Mouse (Mus musculus): ENCODE data around the gene Olfr190. TPM values are rescaled to one million over a fixed set of nuclear protein-coding genes. Genes with fewer than 3 reads are reported as not detected.

Gene Olfr190
- polyA plus RNA-seq, 1 experiment = not detected

DNA sequence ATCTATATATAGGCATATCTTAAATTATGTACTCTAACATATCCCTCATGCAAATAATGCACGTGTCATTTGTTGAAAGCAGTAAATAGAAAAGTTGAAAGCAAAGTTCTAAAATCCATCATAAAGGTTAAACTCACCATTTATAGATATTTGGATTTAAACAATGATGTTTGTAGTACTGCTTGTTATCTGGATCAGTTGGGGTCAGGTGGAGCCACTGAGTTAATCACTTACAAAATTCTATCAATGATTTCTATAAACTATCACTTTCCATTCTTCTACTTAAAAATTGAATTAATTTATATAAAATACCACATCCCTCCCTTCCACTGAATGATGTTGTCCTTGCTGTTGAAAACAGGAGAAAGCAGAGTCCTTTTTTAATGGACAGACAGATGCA, 28.9 kb downstream of the Olfr190 start:
- no peaks in the 10 kb centered on the region for H3K36me3 ChIP-seq (replicated peaks; ENCODE audit: low read length)
- H3K4me1 ChIP-seq = no peaks in the 10 kb centered on the region
- no peaks in the 10 kb centered on the region for H3K27me3 ChIP-seq (replicated peaks)
- H3K4me3 ChIP-seq (replicated peaks) = no peak overlapping the region
- 0 out of 2 replicates have a peak, but pooled peaks cover 3% of the 10 kb centered on the region for H3K9me3 ChIP-seq
- TF ChIP-seq GATA1 (IDR thresholded peaks at IDR 0.05; ENCODE audit: borderline replicate concordance, low read length) = no peak
- no peak for TF ChIP-seq FLI1 (IDR thresholded peaks at IDR 0.05; ENCODE audit: low read length)

DNA sequence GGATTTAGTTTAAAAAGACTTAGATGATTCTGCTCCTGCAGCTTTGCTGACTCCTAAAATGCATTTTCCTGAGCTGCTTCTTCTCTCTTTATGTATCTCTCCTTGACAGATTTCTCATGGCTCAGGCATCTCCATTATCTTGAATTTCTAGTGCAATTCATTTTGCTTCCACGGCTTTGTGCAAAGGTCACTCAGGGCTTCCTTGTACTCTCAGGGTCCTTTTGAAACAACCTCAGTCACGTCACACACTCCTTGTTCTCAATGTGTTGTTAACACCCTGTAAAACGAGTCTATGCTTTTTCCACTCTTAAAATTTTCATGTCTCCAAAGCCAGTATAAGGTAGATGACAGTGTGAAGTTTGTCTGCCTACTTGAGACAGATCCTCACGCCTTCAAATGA, 30.2 kb downstream of the Olfr190 start:
- Histone ChIP-seq H3K36me3 (replicated peaks; ENCODE audit: low read length) (no peaks in the 10 kb centered on the region), H3K4me1 (no peaks in the 10 kb centered on the region), H3K9me3 (0 out of 2 replicates have a peak, but pooled peaks cover 3% of the 10 kb centered on the region), H3K4me3 (replicated peaks) (no peak overlapping the region), H3K27me3 (replicated peaks) (no peaks in the 10 kb centered on the region)
- TF ChIP-seq GATA1 (IDR thresholded peaks at IDR 0.05; ENCODE audit: borderline replicate concordance, low read length) = no peak
- no peak for TF ChIP-seq FLI1 (IDR thresholded peaks at IDR 0.05; ENCODE audit: low read length)

DNA sequence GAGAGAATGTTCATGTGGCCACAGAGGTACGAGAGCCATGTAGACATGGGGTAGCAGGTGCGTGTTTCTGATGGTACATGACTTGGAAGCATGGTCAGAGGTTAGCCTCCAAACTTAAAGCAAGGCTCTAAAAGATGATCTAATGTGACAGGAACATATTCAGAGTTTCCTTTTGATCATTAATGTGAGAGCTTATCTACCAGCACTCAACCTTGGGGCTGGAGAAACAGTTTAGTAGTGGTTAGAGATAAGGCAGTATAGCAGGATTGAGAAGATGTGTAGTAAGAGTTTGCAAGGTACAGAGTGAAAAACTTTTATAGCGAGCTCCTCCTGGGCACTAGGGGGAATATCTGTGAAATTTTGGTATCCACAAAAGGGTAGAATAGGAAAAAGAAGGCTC, 32.0 kb downstream of the Olfr190 start:
- TF ChIP-seq FLI1 (IDR thresholded peaks at IDR 0.05; ENCODE audit: low read length) (no peak), GATA1 (IDR thresholded peaks at IDR 0.05; ENCODE audit: borderline replicate concordance, low read length) (no peak)

DNA sequence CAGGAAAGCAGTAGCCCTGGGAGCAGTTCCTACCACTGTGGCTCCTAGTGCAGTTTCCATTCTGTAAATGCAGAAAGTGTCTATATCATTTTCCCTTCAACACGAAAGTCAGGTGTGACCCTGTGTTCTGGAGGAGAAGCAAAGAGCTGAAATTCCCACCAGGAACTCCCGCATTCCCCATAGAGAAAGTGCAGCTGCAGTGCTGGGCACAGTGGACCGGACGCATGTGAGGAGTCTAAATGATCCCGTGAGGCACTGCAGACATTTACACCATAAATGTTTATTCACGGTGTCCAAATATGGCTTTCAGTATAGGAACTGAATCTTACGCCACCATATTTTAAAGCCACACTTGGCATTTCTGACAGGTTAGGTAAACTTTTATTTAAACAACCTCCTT, 38.1 kb downstream of the Olfr190 start, which contains the start of gene Olfr187:
Olfr187 (minus strand) TSS at position 58 of the 400 bp plus-strand sequence.
- TF ChIP-seq GATA1 (IDR thresholded peaks at IDR 0.05; ENCODE audit: borderline replicate concordance, low read length) (no peak), FLI1 (IDR thresholded peaks at IDR 0.05; ENCODE audit: low read length) (no peak)
- no peak within 1 kb of the TSS for H3K4me3 ChIP-seq (replicated peaks)
- H3K9me3 ChIP-seq = 0 out of 2 replicates have a peak, but pooled peaks cover 3% of the 10 kb centered on the region
- no peaks in the 10 kb centered on the region for H3K27me3 ChIP-seq (replicated peaks)
- no peaks in the 10 kb centered on the region for H3K4me1 ChIP-seq
- H3K36me3 ChIP-seq (replicated peaks; ENCODE audit: low read length) = no peaks in the 10 kb centered on the region

More for the DNA sequence above, 32.0 kb downstream of the Olfr190 start:
- Histone ChIP-seq H3K27me3 (replicated peaks) (no peaks in the 10 kb centered on the region), H3K4me3 (replicated peaks) (no peak overlapping the region), H3K9me3 (0 out of 2 replicates have a peak, but pooled peaks cover 3% of the 10 kb centered on the region), H3K36me3 (replicated peaks; ENCODE audit: low read length) (no peaks in the 10 kb centered on the region), H3K4me1 (no peaks in the 10 kb centered on the region)

DNA sequence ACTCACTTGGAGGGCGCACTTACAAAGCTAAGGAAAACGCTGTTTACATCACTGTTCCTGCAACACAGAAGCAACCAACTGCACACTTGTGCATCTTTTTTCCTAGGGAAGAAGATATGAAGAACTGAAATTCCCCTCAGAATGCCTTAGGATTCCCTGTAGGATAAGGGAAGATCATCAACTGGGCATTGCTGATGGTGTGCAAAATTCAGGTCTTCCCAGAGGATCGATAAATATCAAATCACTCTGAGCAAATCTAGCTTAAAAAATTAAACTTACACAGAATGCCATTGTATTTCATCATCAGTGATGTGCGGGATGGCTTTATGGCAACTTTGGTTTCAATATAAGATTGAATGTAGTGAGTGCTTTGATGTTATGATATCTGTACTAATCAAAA, 47.6 kb downstream of the Olfr190 start, which contains the start of gene Olfr186:
Olfr186 (minus strand) TSS at position 101 of the 400 bp plus-strand sequence.
- no peaks in the 10 kb centered on the region for H3K9me3 ChIP-seq
- H3K4me1 ChIP-seq = no peaks in the 10 kb centered on the region
- H3K4me3 ChIP-seq (replicated peaks) = no peak within 1 kb of the TSS
- H3K36me3 ChIP-seq (replicated peaks; ENCODE audit: low read length) = no peaks in the 10 kb centered on the region
- H3K27me3 ChIP-seq (replicated peaks) = no peaks in the 10 kb centered on the region
- TF ChIP-seq GATA1 (IDR thresholded peaks at IDR 0.05; ENCODE audit: borderline replicate concordance, low read length) = no peak
- no peak for TF ChIP-seq FLI1 (IDR thresholded peaks at IDR 0.05; ENCODE audit: low read length)

Other genes with a start within 250 kb of the Olfr190 start
- not detected in 2 replicates for gene Olfr177, start 203.2 kb downstream of the Olfr190 start, polyA plus RNA-seq (2012; ENCODE audit: insufficient read depth, low replicate concordance)
- gene Olfr178, start 185.9 kb downstream of the Olfr190 start, polyA plus RNA-seq (2012; ENCODE audit: insufficient read depth, low replicate concordance) = not detected in 2 replicates
- not detected in 2 replicates for gene Olfr181, start 149.2 kb downstream of the Olfr190 start, polyA plus RNA-seq (2012; ENCODE audit: insufficient read depth, low replicate concordance)
- gene Olfr180, start 148.6 kb downstream of the Olfr190 start, polyA plus RNA-seq (2012; ENCODE audit: insufficient read depth, low replicate concordance) = not detected in 2 replicates
- gene Olfr183, start 82.6 kb downstream of the Olfr190 start, polyA plus RNA-seq (2012; ENCODE audit: insufficient read depth, low replicate concordance) = not detected in 2 replicates
- not detected in 2 replicates for gene Olfr186, start 47.7 kb downstream of the Olfr190 start, polyA plus RNA-seq (2012; ENCODE audit: insufficient read depth, low replicate concordance)
- not detected in 2 replicates for gene Olfr187, start 38.2 kb downstream of the Olfr190 start, polyA plus RNA-seq (2012; ENCODE audit: insufficient read depth, low replicate concordance)
- not detected in 2 replicates for gene Olfr191, start 11.8 kb upstream of the Olfr190 start, polyA plus RNA-seq (2012; ENCODE audit: insufficient read depth, low replicate concordance)
- gene Olfr193, start 33.9 kb upstream of the Olfr190 start, polyA plus RNA-seq (2012; ENCODE audit: insufficient read depth, low replicate concordance) = not detected in 2 replicates
- not detected in 2 replicates for gene Olfr194, start 43.1 kb upstream of the Olfr190 start, polyA plus RNA-seq (2012; ENCODE audit: insufficient read depth, low replicate concordance)
- not detected in 2 replicates for gene Olfr195, start 69.0 kb upstream of the Olfr190 start, polyA plus RNA-seq (2012; ENCODE audit: insufficient read depth, low replicate concordance)
- not detected in 2 replicates for gene Olfr196, start 92.4 kb upstream of the Olfr190 start, polyA plus RNA-seq (2012; ENCODE audit: insufficient read depth, low replicate concordance)
- gene Olfr198, start 125.5 kb upstream of the Olfr190 start, polyA plus RNA-seq (2012; ENCODE audit: insufficient read depth, low replicate concordance) = not detected in 2 replicates
- not detected in 2 replicates for gene Olfr199, start 141.8 kb upstream of the Olfr190 start, polyA plus RNA-seq (2012; ENCODE audit: insufficient read depth, low replicate concordance)
- gene Olfr201, start 194.6 kb upstream of the Olfr190 start, polyA plus RNA-seq (2012; ENCODE audit: insufficient read depth, low replicate concordance) = not detected in 2 replicates
- not detected in 2 replicates for gene Olfr202, start 208.8 kb upstream of the Olfr190 start, polyA plus RNA-seq (2012; ENCODE audit: insufficient read depth, low replicate concordance)
- not detected in 2 replicates for gene Olfr203, start 220.9 kb upstream of the Olfr190 start, polyA plus RNA-seq (2012; ENCODE audit: insufficient read depth, low replicate concordance)
- gene Olfr204, start 240.2 kb upstream of the Olfr190 start, polyA plus RNA-seq (2012; ENCODE audit: insufficient read depth, low replicate concordance) = not detected in 2 replicates